Mouse (Mus musculus): Measurements from ENCODE around the gene Ctrc.

Ctrc gene

DNA sequence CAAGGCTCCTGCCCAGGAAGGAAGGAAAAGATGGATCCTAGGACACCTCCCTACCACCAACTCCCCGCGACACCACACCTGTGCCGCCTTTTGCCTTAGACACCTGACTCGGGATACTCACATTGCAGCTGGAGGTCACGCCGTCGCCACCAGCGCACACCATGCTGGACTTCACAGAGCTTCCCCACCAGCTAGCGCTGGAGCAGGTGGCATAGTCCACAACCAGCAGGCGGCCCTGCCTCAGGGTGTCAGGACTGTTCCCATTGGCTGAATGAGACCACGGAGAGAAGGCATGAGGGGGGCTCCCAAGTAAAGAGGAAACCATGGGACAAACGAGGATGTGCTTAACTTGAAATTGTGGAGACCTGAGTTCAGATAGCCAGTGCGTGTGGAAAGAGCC is 27.3 kb downstream of the Ctrc start:
- DNase-seq = peak in 1 of 2 experiments; percentile 27

DNA sequence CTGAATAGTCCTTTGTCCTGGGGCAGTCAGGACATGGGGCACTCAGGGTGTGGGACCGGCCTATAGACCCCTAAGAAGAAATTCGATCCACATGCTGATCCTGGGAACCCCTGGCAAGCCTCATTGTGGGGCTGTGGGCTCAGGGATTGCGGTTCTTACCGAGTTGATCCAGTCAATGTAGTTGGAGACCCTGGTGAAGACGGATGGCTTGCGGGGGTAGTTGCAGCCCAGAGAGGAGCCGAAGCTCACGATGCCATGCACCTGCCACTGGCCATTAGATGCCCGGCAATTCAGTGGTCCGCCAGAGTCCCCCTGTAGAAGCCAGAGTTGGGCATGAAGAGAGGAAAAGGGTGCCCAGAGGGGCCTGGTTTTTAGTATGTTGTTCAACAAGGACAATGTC is 28.5 kb downstream of the Ctrc start:
- peak in 1 of 2 experiments; percentile 22 for DNase-seq

DNA sequence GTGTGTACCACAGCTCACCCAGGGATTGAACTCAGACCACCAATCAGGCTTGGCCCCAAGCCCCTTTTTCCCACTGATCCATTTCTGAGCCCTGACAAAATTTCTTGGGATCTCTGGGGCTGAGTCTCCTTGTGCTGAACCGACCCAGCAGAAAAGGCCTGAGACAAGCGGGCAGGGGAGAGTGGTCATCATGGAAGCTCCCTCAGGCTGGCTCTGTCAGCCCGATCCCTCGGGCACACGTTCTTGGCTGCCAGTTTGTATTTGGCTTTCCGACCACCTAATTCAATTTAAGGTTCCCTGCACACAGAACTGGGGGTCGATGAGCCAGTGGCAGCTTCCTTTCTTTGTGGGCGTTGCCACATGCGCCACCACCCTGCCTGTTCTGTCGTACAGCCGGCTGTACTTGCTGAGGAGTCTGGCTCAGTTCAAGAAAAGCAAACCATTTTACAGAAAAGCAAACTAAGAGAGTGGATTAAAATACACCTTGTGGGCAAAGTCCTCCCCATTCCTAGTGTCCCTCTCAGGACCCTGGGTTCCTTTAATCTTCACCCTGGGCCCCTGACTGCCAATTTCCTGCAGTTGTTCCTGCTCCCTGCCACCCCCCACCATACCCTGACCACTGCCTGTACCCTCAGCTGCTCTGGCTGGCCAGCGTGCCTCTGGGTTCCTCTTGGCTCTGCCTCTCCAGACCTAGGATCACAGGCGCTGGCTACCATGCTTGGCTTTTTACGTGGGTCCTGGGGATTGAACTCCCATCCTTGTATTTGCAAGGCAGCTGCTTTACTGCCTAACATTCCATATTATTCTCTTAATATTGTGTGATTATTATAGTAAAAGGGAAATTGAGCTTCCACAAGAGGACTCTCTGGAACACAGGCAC is 29.1 kb downstream of the Ctrc start:
- DNase-seq = peak in 1 of 2 experiments; percentile 28

DNA sequence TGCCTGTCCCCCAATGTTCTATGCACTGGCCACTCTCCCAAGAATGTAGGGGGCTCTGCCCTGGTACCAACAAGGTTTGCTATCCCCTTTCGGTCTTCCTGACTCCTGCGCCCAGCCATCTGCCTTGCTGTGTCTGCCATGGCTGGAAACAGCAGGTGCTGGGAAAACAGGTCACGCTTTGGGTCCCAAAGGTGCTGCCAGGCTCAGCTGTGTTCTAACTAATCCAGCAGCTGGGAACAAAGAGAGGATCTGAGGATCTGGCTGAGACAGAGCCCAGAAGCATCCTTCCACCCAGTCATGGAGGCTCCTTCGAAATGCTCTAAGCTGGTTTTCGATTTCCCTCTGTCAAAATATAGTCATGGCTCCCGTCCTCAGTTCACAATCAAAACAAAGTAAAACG is 29.9 kb downstream of the Ctrc start:
- peak in 1 of 2 experiments; percentile 23 for DNase-seq

DNA sequence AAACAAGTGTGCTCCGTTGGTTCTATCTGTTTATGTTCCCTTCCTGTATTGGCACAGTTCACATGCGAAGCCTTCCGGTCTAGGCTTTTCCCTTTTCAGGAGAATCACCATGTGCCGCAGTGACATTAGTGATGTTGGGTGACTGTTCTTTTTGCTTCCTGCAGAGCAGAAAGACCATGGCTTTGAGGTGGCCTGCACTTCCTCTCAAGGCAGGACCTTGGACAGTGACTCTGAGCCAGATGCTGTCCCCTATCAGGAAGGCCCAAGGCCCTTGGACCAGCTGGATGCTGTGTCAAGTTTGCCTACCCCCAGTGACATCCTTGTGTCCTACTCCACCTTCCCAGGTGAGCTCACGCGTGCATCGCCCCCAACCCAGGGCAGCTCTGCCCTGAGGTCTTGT is 34.8 kb downstream of the Ctrc start:
- peak in 1 of 2 experiments; percentile 19 for DNase-seq

DNA sequence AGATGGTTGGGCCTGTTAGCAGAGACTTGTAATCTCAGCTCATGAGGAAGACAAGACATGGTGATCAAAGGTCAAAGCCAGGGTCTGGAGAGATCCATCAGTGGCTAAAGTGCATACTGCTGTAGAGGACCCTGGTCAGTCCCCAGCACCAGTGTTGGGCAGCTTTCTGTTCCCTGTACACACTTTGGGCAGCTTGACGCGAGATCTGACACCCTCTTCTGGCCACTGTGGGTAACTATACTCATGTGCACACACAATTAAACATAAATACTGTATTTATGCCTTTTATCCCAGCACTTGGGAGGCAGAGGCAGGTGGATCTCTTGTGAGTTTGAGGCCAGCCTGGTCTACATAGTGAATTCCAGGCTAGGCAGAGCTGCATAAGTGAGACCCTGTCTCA is 35.2 kb downstream of the Ctrc start:
- DNase-seq = peak in 1 of 2 experiments; percentile 25

DNA sequence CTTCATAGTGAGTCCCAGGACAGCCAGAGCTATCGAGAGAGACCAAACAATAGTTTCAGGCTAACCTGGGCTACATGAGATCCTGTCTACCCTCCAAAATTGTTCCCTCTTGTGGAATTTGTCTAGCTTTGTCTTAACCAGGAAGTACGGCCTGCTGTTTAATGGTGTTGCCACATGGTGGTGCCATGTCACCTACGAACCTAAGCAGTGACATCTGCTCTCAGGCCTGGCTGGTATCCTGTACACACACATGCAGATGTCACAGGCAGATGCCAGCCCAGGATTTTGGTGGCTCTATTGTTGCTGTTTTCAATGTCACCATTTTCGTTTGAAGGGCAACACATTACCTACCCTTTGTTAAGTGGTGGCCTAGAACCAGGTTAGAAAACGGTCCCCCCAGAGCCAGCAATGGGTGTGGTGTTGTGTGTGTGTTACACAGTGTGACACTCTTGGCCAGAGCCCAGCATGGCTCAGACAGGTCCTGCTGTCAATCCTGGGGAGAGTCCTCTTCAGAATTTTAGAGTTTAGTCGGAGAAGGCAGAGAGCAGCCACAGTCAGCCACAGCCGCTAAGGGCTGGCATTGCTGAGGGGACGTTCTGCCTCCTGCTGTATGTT is 36.2 kb downstream of the Ctrc start:
- peak in 1 of 2 experiments; percentile 28 for DNase-seq

DNA sequence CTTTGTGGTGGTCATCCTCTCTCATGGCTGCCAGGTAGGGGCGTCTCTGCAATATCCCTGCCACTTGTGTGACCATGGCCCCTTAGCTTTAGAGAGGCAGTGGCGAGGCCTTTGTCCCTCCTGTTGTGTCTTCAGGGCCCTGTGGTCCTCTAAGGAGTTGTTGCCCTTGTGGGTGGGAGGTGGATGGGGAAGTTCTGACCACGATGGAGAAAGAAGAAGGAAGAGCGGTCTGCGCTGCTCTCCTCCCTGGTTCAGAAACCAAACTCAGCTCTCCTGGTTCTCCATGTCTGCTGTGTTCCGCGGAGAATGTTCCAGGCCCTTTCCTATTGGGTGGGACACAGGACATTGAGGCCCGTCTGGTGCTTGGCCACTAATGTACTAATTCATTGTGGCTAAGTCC is 40.3 kb downstream of the Ctrc start:
- peak in 1 of 2 experiments; percentile 17 for DNase-seq

DNA sequence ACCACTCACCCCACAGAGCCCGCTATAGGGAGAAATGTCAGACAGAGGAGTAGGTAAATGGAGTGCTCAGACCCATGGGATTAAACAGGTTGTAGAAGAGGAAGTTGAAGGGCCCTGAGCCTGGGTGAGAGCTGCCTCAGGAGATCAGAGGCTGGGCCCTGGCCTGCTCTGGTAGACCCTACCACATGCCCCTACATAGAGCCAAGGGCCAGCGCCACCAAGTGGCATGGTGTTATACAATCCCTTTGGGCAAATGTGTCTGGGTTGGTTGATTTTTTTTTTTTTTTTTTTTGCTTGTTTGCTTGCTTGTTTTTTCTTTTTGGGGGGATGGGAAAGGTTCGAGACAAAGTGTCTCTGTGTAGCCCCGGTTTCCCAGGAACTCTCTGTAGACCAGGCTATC is 42.1 kb downstream of the Ctrc start:
- DNase-seq = peak in 1 of 2 experiments; percentile 37

DNA sequence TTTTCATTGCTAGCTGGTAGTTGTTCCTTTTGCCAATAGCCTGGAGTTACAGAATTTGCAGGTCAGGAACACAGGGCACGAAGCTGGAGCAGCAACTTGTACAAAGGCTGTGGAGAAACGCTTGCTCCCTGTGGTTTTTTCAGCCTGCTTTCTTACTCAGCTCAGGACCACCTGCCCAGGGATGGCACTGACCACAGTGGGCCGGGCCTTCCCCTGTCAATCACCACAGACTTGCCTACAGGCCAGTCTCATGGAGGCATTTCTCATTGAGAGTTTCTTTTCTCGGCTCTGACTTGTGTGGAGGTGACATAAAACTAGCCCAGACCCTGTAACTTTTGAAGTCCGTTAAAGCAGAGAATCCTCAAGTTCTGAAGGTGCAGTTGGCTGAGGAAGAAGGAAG is 48.6 kb downstream of the Ctrc start:
- DNase-seq = peak in 1 of 2 experiments; percentile 26

DNA sequence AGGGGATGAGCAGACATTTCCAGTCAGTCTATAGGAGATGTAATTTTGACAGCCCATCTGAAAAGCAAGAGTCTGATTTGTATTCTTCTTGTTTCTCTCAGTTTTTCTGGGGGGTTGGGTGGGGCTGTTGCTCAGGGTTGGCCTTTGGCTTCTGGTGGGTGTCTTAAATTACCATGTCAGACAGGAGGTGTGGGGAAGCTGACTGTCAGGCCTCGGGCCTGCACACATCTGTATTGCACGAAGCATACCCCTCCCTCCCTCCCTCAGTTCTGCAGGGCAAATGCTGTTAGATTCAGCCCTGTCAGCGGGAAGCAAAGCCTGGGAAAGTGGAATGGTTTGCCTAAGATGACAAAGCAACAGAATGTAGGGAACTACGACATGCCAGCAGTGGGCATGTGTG is 49.2 kb downstream of the Ctrc start:
- peak in 1 of 2 experiments; percentile 12 for DNase-seq

DNA sequence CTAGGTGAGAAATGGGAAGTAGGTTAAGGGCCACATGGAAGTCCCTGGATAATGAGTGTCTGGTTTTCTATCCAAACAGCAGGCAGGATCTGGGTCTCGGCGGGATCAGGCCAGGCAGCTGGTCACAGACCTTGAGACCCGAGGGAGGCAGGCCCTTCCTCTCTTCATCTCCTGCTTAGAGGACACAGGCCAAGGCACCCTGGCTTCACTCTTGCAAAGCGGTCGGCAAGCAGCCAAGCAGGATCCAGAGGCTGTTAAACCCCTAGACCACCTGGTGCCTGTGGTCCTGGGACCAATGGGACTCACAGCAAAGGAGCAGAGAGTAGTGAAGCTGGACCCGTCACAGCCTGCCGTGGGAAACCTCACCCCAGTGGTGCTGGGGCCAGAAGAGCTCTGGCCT is 49.8 kb downstream of the Ctrc start:
- peak; percentile 24 to 62 for DNase-seq

DNA sequence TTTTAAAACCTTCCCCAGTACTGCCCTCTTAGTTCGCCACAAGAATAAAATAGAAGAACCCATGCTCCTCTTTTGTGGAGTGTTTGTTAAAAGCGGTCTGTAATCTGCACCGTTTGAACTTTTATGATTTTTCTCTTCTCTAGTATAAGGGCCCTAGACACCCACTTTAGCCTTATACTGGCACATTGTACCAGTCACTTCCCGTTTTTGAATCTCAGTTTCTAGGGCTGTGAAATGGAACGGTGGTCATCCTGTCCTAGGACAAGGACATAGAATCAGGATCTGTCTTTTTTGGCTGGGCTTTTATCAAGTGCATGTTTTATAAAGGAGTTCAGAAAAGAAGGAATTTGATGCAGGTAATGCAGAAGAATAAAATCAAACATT is 52.0 kb downstream of the Ctrc start:
- no peak for DNase-seq

DNA sequence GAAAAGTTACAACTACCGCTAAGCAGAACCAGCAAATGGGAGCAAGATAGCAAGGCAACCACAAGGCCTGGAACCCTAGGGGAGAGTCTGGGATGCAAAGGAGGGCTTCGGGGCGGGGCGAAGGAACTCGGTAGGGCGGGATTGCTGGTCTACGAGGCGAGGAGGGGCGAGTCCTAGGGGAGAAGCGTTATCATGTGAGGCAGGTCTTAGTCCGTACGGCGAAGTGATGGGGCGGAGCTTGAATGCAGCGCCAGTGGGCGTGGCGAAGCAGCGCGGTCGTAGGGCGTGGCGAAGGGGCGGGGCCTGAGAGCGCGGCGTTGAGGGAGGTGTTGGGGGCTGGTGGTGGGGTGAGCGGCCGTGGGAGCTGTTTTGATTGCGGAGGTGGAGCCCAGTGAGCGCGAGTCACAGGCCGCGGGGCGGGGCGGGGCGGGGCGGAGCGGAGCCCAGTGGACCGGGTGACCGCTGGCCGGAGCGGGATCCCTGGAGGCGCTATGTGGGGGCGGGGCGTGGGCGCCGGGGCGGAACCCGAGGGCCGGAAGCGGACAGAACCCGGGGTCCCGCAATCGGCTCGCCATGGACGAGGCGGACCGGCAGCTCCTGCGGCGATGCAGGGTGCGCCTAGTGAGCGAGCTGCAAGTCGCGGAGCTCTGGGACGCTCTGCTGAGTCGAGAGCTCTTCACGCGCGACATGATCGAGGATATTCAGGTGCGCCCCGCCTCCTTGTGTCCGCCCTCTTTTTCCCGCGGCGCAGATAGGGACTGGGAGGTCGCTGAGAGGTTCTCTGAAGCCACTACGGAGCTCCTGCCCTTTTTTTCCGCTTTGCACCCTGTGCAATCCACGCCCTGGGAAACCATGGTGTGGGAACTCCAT is 52.6 kb downstream of the Ctrc start, which contains the start of gene Casp9:
Gene Casp9, plus strand, starts transcription at position 331 of the 870 bp plus-strand sequence.
- DNase-seq = peak; percentile 98 to 99

DNA sequence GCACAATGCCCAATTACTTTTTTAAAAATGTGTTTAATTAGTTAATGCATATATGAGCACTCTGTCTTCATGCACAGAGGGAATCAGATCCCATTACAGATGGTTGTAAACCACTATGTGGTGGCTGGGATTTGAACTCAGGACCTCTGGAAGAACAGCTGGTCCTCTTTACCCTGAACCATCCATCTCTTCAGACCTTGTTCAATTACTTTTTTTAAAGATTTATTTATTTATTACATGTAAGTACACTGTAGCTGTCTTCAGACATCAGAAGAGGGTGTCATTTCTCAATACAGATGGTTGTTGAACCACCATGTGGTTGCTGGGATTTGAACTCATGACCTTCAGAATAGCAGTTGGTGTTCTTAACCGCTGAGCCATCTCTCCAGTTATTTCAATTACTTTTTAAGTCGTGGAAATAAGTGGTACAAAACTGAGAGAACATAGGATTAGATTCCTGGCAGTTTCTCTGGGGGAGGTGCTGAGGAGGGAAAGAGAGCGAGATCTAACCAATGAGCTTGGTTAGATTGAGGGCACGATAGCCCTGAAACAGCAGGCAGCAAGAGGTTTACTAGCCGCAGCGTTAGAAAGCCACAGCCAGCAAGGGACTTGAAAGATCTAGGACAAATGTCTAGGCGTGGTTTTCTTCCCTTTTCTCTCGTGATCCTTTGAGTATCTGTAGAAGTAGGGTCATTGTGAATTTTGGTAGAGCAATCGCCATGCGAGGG is 53.4 kb downstream of the Ctrc start:
- DNase-seq = no peak

DNA sequence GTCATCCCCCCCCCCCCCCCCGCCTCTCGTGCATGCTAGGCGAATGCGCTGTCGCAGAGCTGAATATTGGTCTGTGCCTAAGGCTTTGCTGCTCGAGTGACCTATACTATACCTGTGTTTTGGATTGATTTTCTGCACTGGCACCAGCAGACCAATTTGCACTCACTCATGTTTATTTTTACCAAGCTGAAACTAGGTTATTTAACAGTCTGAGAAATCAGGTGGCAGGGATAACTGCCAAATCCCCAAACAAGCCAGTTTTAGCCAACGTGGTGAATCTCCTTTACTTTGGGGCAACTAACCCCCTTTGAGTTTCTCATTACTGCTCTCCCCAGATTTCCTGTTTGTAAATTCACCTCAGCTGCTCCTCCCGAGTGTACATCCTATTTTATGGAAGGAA is 54.2 kb downstream of the Ctrc start:
- DNase-seq = no peak

DNA sequence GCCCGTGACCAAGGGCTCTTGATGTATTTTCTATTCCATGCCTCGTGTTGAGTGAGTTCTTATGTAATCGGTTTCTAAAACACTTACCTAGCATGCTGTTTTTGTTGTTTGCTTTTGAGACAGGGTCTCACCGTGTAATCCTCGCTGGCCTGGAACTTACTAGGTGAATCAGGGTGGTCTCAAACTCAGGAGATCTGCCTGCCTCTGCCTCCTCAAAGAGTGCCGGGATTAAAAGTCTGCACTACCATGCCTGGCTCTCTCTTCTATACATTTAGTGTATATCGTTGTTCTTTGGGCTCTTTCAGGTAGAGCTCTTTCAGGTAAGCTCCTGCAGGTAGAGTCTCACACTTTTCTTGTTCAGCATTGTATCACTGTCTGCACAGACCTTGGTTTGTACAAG is 54.7 kb downstream of the Ctrc start:
- peak in 1 of 2 experiments; percentile 25 for DNase-seq

DNA sequence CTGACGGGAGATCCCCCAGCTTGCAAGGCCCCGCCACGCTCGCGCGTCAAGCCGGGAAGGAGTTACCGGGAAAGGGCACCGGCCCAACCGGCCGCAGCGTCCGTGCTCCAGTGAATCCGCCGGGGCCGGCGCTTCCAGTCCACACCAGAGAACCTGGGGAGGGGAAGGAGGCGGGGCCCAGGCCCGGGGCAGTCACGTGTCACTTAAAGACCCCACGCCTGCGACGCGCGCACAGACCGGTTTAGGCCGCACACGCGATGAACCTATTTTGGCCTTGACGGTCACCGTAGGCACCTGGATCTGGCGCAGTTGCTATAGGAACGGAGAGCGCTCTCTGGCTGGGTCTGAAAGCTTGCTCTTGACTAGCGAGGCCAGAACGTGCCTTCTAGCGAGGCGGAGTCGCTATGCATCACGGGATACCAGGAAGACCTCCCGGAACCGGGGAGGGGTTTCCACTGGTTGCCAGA is 55.6 kb downstream of the Ctrc start, which contains the start of gene Dnajc16:
Gene Dnajc16, minus strand, starts transcription at position 408 of the 467 bp plus-strand sequence.
- peak; percentile 98 to 99 for DNase-seq

DNA sequence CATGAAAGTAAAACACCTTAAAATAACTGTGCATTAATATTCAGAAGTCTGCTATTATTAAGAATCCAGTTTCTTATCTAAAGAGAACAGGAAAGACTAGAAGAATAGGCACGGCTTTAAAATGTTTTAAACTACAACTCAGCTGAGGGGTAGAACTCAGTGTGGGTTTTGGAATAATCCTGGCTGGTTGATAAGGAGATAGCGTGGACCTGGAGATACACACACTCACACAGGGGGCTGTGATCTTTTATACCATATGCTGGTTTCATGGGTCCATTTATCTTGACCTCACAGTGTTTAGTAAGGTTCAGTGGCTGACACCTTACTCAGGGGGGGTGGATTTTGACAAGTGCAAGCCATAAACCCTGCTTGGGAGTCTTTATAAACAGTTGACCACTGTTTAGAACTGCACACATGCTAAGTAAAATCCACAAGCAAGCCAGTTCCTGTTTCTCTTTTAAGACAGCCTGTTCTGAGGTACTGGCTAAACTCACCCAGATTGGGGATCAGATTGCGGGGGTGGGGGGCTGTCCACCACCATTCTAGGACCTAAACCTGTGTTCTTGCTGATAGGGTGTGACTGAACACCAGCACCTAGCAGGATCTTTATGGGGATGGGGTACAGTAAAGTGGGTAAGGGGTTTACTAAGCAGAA is 56.5 kb downstream of the Ctrc start:
- no peak for DNase-seq

DNA sequence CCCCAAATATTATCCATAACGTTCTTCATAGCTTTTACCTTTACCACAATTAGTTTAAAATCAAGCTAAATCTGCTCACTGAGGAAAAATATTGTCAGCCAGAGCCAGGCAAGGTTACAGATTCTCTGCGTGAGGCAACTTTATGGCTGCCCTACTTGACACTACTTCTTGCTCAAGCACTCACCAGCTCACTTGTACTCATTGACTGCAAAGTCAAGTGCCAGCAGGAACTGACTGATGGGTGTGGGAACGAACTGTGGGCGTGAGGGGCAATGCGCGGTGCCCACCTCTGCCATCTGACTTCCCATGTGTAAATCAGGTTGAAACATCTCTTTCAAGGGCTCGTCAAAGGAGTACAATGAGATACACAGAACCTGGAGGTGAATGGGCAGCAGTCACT is 58.7 kb downstream of the Ctrc start:
- DNase-seq = peak in 1 of 2 experiments; percentile 38

DNA sequence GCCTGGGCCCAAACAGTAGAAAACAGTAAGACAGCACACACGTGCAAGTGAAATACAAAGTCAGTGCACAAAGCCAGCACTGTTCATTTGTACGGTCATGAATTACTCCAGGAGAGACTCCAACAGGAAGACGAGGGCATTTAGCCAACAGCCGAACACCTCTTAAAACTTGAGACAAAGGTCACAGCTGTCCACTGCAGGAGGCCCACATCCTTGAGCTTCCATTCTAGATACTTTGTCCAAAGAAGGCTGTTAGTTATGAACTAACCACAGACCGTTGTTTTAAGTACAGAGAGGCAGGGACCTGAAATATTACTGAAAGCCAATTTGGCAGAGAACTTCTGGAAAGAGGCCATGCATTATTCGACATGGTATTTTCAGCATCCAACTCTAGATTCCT is 59.1 kb downstream of the Ctrc start:
- peak; percentile 84 to 86 for DNase-seq

DNA sequence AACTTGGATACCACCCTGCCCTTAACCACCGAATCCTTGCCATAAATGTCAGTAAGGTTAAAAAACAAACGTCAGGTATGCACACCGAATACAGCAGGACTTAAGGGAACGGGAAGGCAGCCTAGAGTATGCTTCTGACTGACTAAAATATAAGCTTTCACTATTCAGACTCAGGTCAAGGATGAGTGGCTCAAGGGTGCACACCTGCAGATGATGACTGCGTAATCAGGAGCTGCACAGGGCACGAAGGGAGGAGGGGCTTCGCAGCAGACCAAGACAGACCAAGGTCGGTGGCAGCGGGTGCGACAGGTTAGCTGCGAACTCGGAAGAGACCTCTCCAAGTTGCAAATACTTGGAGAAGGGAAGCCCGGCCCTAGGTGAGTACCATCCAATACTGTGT is 60.0 kb downstream of the Ctrc start:
- peak in 1 of 2 experiments; percentile 37 for DNase-seq
